Mouse (Mus musculus): ENCODE data around the gene Ffar4.

GRCm38 (mm10) chr19:38049686-38050085, 47.2 kb upstream of the Ffar4 start:
- TF ChIP-seq POLR2A (IDR thresholded peaks at IDR 0.05; ENCODE audit: control insufficient read depth, low read depth, low read length) (no peak), CTCF (IDR thresholded peaks at IDR 0.05; ENCODE audit: control insufficient read depth, insufficient read depth, insufficient replicate concordance, low read depth, low read length) (no peak)

Data from testis, adult 2 months (tissue).